Mouse (Mus musculus): ENCODE measurements around the gene Mrgprb5. TPM values are rescaled to one million over a fixed set of nuclear protein-coding genes. Genes with fewer than 3 reads are reported as not detected.

Mrgprb5 gene
- polyA plus RNA-seq, 1 experiment from 2014 or later: not detected

DNA sequence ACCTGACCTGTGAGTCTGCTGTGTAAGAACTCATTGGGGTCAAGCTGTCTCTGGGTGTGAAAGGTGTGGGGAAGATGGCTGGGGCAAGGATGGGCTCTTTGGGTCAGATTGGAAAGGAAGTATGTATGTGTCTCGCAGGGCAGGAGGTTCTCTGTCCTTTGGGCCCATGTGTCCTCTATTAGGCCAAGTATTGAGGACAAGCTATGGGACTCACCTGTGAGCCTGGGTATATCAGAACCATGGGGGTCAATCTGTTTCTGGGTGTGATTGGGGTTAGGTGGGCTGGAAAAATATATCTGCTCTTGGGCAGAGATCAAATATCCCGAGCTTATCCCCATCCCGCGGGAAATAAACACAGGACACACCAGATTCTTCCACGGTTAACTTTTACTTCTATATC lies 45.0 kb downstream of the Mrgprb5 start:
- Histone ChIP-seq H3K9me3 (ENCODE audit: control insufficient read depth, low read length) (no peaks in the 10 kb centered on the region), H3K36me3 (ENCODE audit: control insufficient read depth, insufficient read depth, low read length) (no peaks in the 10 kb centered on the region), H3K9ac (ENCODE audit: low read length) (no peak overlapping the region), H3K27me3 (ENCODE audit: control insufficient read depth, insufficient read depth, low read length) (no peaks in the 10 kb centered on the region), H3K4me1 (ENCODE audit: control insufficient read depth, insufficient read depth, low read length) (no peaks in the 10 kb centered on the region), H3K4me2 (ENCODE audit: low read depth, severe bottlenecking) (no peak overlapping the region), H3K4me3 (ENCODE audit: low read depth, low read length) (no peak overlapping the region), H3K27ac (replicated peaks; ENCODE audit: low read depth, low read length) (no peak overlapping the region)
- 83% methylated on average over 5 of the region's 5 CpGs for WGBS
- DNase-seq (ENCODE audit: low spot score) (no peak), ATAC-seq (ENCODE audit: insufficient number of reproducible peaks, low FRiP score, low TSS enrichment, low read depth) (no peak)

Other genes starting within 250 kb of the Mrgprb5 start
- not detected in 2 replicates for gene Mrgpra4, start 186.9 kb downstream of the Mrgprb5 start, polyA plus RNA-seq (2014; fragmentation: Nextera tagmentation; extraction: Ambion mirVana)
- gene Mrgprx1, start 141.4 kb downstream of the Mrgprb5 start, polyA plus RNA-seq (2014; fragmentation: Nextera tagmentation; extraction: Ambion mirVana): not detected in 2 replicates
- gene Mrgprb4, start 30.3 kb upstream of the Mrgprb5 start, polyA plus RNA-seq (2014; fragmentation: Nextera tagmentation; extraction: Ambion mirVana): not detected in 2 replicates
- not detected in 2 replicates for gene Mrgprb8, start 219.5 kb upstream of the Mrgprb5 start, polyA plus RNA-seq (2014; fragmentation: Nextera tagmentation; extraction: Ambion mirVana)

All from limb, embryonic 11.5 days (tissue).